Mouse (Mus musculus): Measurements from ENCODE around the gene Whrn. TPM values are rescaled to one million over a fixed set of nuclear protein-coding genes. Genes with fewer than 3 reads are reported as not detected.

Whrn gene
- polyA plus RNA-seq, 1 experiment from 2014 or later: 1.2 TPM

DNA sequence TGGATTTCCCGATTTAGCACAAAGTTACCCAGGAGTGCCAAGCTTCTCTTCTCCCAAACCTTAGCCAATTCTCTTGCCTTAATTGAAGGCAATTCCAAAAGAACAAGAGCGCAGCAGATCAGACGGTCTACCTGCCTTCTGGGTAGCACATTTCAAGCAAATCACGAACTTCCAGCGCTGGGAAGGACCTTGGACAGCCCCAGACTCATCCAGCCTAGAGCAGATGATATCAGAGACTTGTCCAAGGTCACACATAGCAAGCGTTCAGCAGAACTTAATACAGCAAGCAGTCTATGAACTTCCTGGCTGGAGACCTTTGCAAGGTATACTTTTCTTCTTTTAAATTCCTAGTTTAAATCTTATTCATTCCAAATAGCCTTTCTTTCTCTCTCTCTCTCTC lies 4.3 kb downstream of the Whrn start:
- no peaks in the 10 kb centered on the region for H3K9me3 ChIP-seq (ENCODE audit: control insufficient read depth, low read length)
- no peaks in the 10 kb centered on the region for H3K36me3 ChIP-seq (ENCODE audit: control insufficient read depth, insufficient read depth, low read length)
- ATAC-seq (ENCODE audit: low FRiP score, low TSS enrichment): no peak
- H3K9ac ChIP-seq (ENCODE audit: low read length): no peak overlapping the region
- DNase-seq (ENCODE audit: low spot score): no peak
- no peak overlapping the region for H3K4me2 ChIP-seq (replicated peaks; ENCODE audit: low read depth)
- TF ChIP-seq EP300 (optimal IDR thresholded peaks at IDR 0.05) (no peak), CTCF (IDR thresholded peaks at IDR 0.05; ENCODE audit: low read depth) (no peak)
- H3K27ac ChIP-seq (replicated peaks): no peak overlapping the region
- no peaks in the 10 kb centered on the region for H3K4me1 ChIP-seq (replicated peaks; ENCODE audit: control insufficient read depth, insufficient read depth)
- 84% methylated on average over 6 of the region's 6 CpGs for WGBS
- no peaks in the 10 kb centered on the region for H3K27me3 ChIP-seq (ENCODE audit: control insufficient read depth, insufficient read depth, low read length)
- H3K4me3 ChIP-seq (ENCODE audit: low read depth, low read length): no peak overlapping the region

DNA sequence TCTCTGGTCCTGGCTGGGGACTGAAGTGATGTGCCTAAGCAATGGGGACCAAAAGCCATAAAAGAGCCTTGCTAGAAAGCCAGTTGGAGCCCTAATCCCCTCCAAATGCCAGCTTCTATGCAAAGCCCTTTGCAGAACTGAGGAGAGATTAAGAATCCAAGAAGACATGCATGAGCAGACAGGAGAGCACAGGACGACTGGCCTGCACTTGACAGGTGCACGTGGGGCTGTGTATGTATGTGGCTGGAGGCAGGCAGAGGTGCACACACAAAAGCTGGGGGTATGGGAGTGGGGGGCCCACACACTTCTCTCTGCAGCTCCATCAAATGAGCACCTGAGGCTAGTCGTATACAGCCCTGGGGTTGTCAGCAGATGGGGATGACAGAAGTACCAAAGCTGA lies 5.6 kb downstream of the Whrn start:
- Histone ChIP-seq H3K4me1 (replicated peaks; ENCODE audit: control insufficient read depth, insufficient read depth) (no peaks in the 10 kb centered on the region), H3K27me3 (ENCODE audit: control insufficient read depth, insufficient read depth, low read length) (no peaks in the 10 kb centered on the region), H3K4me2 (replicated peaks; ENCODE audit: low read depth) (no peak overlapping the region), H3K9ac (ENCODE audit: low read length) (no peak overlapping the region), H3K9me3 (ENCODE audit: control insufficient read depth, low read length) (no peaks in the 10 kb centered on the region), H3K27ac (replicated peaks) (no peak overlapping the region), H3K4me3 (ENCODE audit: low read depth, low read length) (no peak overlapping the region), H3K36me3 (ENCODE audit: control insufficient read depth, insufficient read depth, low read length) (no peaks in the 10 kb centered on the region)
- ATAC-seq (ENCODE audit: low FRiP score, low TSS enrichment): no peak
- 69% methylated on average over 3 of the region's 3 CpGs for WGBS
- TF ChIP-seq EP300 (optimal IDR thresholded peaks at IDR 0.05): no peak
- no peak for TF ChIP-seq CTCF (IDR thresholded peaks at IDR 0.05; ENCODE audit: low read depth)
- DNase-seq (ENCODE audit: low spot score): no peak

DNA sequence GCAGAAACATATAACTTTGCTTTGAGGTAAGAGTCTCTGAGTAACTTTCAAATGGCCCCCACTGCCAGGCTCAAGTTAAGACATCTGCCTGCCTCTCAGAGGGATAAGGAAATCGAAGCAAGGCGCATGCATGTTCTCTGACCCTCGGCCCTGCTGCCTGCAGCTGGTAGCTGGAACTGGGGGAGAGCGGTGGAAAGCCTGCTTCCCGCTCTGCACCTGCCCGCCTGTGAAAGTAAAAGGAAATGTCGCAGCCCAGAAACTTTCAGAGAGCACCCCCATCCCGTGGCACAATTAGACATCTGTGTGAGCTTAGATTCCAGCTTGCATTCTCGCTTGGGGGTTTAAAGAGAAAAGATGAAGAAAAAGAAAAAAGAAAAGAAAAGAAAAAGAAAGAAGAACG lies 6.1 kb downstream of the Whrn start:
- WGBS: 78% methylated on average over 10 of the region's 10 CpGs
- Histone ChIP-seq H3K4me3 (ENCODE audit: low read depth, low read length) (no peak overlapping the region), H3K36me3 (ENCODE audit: control insufficient read depth, insufficient read depth, low read length) (no peaks in the 10 kb centered on the region), H3K4me1 (replicated peaks; ENCODE audit: control insufficient read depth, insufficient read depth) (no peaks in the 10 kb centered on the region), H3K4me2 (replicated peaks; ENCODE audit: low read depth) (no peak overlapping the region), H3K27ac (replicated peaks) (no peak overlapping the region), H3K9ac (ENCODE audit: low read length) (no peak overlapping the region), H3K27me3 (ENCODE audit: control insufficient read depth, insufficient read depth, low read length) (no peaks in the 10 kb centered on the region), H3K9me3 (ENCODE audit: control insufficient read depth, low read length) (no peaks in the 10 kb centered on the region)
- ATAC-seq (ENCODE audit: low FRiP score, low TSS enrichment) (no peak), DNase-seq (ENCODE audit: low spot score) (no peak)
- TF ChIP-seq EP300 (optimal IDR thresholded peaks at IDR 0.05): no peak
- TF ChIP-seq CTCF (IDR thresholded peaks at IDR 0.05; ENCODE audit: low read depth): no peak

DNA sequence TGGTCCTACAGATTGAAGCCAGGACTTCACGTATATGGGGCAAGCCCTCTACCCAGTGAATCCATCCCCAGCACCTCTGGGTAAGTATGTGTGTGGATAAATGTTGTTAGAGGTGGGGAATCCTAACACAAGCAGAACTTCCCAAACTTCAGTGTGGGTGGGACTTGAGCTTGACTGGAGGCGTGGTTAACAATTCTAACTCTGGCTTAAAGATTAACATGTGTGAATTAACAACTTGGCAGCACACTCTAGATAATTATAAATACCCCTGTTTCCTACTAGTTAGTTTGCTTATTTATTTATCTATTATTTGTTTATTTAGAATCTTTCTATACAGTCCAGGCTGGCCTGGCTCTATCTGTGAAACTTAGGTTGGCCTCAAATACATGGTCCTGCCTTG lies 7.9 kb downstream of the Whrn start:
- no peak for DNase-seq (ENCODE audit: low spot score)
- Histone ChIP-seq H3K9ac (ENCODE audit: low read length) (no peak overlapping the region), H3K4me3 (ENCODE audit: low read depth, low read length) (no peak overlapping the region), H3K36me3 (ENCODE audit: control insufficient read depth, insufficient read depth, low read length) (no peaks in the 10 kb centered on the region), H3K27ac (replicated peaks) (no peak overlapping the region), H3K9me3 (ENCODE audit: control insufficient read depth, low read length) (no peaks in the 10 kb centered on the region), H3K27me3 (ENCODE audit: control insufficient read depth, insufficient read depth, low read length) (no peaks in the 10 kb centered on the region), H3K4me1 (replicated peaks; ENCODE audit: control insufficient read depth, insufficient read depth) (no peaks in the 10 kb centered on the region), H3K4me2 (replicated peaks; ENCODE audit: low read depth) (no peak overlapping the region)
- WGBS: 93% methylated on average over 2 of the region's 2 CpGs
- ATAC-seq (ENCODE audit: low FRiP score, low TSS enrichment): no peak
- TF ChIP-seq CTCF (IDR thresholded peaks at IDR 0.05; ENCODE audit: low read depth): no peak
- TF ChIP-seq EP300 (optimal IDR thresholded peaks at IDR 0.05): no peak

DNA sequence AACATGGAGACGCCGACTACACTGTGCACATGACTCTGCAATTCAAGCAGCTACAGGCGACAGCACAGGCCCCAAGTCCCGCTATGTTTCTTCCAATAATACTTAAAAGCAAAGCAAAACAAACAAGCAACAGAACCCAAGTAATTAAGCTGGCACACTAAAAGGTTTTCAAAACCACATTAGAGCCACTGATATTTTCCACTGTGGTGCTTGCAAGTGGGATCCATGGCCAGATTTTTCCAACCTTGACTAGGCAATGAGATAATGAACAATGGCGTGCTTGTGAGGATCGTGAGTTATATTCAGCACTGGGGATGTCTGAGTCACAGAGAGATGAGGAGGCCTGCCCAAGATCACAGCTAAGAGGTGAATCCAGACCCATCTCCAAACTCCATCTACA lies 8.5 kb downstream of the Whrn start:
- TF ChIP-seq CTCF (IDR thresholded peaks at IDR 0.05; ENCODE audit: low read depth) (no peak), EP300 (optimal IDR thresholded peaks at IDR 0.05) (no peak)
- no peak overlapping the region for H3K4me2 ChIP-seq (replicated peaks; ENCODE audit: low read depth)
- H3K4me1 ChIP-seq (replicated peaks; ENCODE audit: control insufficient read depth, insufficient read depth): no peaks in the 10 kb centered on the region
- H3K27ac ChIP-seq (replicated peaks): no peak overlapping the region
- H3K9me3 ChIP-seq (ENCODE audit: control insufficient read depth, low read length): no peaks in the 10 kb centered on the region
- DNase-seq (ENCODE audit: low spot score) (no peak), ATAC-seq (ENCODE audit: low FRiP score, low TSS enrichment) (no peak)
- H3K9ac ChIP-seq (ENCODE audit: low read length): no peak overlapping the region
- no peaks in the 10 kb centered on the region for H3K27me3 ChIP-seq (ENCODE audit: control insufficient read depth, insufficient read depth, low read length)
- no peaks in the 10 kb centered on the region for H3K36me3 ChIP-seq (ENCODE audit: control insufficient read depth, insufficient read depth, low read length)
- no peak overlapping the region for H3K4me3 ChIP-seq (ENCODE audit: low read depth, low read length)
- 87% methylated on average over 6 of the region's 6 CpGs for WGBS

GRCm38 (mm10) chr4:63486523-63486922 lies 9.3 kb downstream of the Whrn start:
- no peak overlapping the region for H3K4me2 ChIP-seq (replicated peaks; ENCODE audit: low read depth)
- no peaks in the 10 kb centered on the region for H3K4me1 ChIP-seq (replicated peaks; ENCODE audit: control insufficient read depth, insufficient read depth)
- no peak overlapping the region for H3K27ac ChIP-seq (replicated peaks)
- ATAC-seq (ENCODE audit: low FRiP score, low TSS enrichment) (no peak), DNase-seq (ENCODE audit: low spot score) (no peak)
- 56% methylated on average over 4 of the region's 4 CpGs for WGBS
- no peaks in the 10 kb centered on the region for H3K36me3 ChIP-seq (ENCODE audit: control insufficient read depth, insufficient read depth, low read length)
- H3K9ac ChIP-seq (ENCODE audit: low read length): no peak overlapping the region
- TF ChIP-seq EP300 (optimal IDR thresholded peaks at IDR 0.05) (no peak), CTCF (IDR thresholded peaks at IDR 0.05; ENCODE audit: low read depth) (no peak)
- no peaks in the 10 kb centered on the region for H3K9me3 ChIP-seq (ENCODE audit: control insufficient read depth, low read length)
- no peak overlapping the region for H3K4me3 ChIP-seq (ENCODE audit: low read depth, low read length)
- no peaks in the 10 kb centered on the region for H3K27me3 ChIP-seq (ENCODE audit: control insufficient read depth, insufficient read depth, low read length)
